Mouse (Mus musculus): ENCODE measurements around the gene Cdk15. TPM values are rescaled to one million over a fixed set of nuclear protein-coding genes. Genes with fewer than 3 reads are reported as not detected.
A peak's percentile ranks its signal among the peaks of the same experiment; 100 is the strongest.

The Cdk15 gene
- total RNA-seq, 4 experiments from 2014 or later: not detected

DNA sequence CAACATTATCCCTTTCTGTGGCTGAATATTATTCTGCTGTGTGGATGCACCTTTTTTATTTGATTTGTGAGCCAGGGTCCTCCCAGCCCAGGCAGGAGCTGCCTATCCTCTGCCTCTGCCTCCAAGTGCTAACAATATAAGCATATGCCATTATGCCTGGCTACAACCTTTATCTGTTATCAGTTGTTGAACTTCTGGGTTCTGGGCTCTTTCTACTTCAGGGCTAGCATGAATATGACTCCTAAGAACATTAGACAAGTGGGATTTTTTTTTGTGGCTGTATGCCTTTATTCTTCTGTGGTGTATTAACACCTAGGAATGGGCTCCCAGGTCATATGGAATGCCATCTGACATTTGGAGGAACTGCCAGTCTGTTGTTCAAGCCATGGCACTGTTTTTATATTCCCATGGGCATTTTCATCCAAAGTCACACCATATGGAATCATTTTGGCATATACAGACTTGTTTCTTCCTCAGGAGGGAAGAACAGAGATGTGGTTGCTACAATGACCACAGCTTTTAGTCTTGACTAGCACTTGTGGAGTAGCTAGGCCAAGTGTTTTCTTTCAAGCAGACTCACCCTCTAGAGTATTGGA is 113.7 kb downstream of the Cdk15 start:
- no peak for DNase-seq (ENCODE audit: low spot score)

DNA sequence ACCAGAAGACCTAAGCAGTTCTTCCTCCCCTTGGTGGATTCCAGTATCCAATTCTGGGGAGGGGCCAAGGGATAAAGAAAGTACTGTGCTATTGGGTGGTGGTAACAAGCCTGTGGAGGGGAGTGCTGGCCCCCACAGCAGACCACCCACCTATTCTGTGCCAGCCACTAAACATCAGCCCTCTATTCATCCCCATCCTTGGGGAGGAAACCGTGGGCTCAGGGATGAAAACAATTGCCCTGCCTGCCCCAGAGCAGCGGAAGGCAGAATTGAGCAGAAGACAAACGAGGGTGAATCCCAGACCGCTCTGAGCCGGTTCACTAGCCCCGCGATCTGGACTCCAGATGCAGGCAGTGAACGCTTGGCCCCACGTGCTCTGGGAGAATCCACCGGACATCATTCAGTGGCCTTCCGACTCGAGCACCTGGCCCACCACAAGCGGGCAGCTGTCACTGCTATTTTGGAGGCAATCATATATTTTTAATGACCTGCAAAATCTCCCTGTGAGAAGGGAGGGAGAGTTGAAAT is 119.4 kb downstream of the Cdk15 start:
- DNase-seq (ENCODE audit: low spot score): no peak

GRCm38 (mm10) chr1:59376557-59376956 is 119.9 kb downstream of the Cdk15 start:
- no peak for DNase-seq (ENCODE audit: low spot score)

GRCm38 (mm10) chr1:59377312-59377711 is 120.6 kb downstream of the Cdk15 start:
- no peak for DNase-seq (ENCODE audit: low spot score)

- DNase-seq (ENCODE audit: low spot score): peak; percentile 18
Measured at GRCm38 (mm10) chr1:59380926-59381325, 124.2 kb downstream of the Cdk15 start.

DNA sequence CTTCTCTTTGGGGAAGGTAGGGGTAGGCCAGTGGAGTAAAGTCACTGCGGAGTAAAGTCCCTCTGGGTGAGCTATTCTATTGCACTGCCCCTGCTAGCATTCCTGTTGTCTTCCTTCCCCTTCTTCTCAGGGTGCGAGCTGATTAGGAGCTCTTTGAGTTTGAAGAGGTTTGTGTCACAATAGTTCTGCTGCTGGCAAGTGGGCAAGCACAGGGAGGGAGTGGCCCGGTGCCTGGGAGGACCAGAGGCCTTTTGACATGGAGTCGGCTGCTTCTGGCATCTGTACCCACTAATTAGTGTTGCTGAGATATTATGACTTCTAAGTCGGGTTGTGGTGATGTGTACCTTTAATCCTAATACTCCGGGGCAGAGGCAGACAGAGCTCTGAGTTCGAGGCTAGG is 124.8 kb downstream of the Cdk15 start:
- DNase-seq (ENCODE audit: low spot score): no peak

DNA sequence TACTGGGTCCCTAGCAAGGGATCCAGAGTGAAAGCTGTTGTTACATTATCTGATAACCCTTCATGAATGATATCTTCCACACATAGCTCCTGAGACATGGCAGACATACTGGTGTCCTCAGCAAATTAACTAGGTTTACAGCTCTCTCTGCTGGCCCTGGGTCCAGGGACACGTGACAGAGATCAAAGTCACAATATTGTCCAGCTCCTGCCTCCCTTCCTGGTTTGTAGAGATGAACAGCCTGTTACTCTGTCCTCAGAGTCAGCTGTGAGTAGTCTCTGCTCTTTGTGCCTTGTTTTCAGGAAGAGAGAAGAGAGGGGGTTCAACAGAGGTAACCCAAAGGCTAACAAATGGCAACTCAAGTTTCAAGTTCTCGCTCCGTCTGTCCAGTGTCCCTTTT is 125.8 kb downstream of the Cdk15 start:
- no peak for DNase-seq (ENCODE audit: low spot score)

DNA sequence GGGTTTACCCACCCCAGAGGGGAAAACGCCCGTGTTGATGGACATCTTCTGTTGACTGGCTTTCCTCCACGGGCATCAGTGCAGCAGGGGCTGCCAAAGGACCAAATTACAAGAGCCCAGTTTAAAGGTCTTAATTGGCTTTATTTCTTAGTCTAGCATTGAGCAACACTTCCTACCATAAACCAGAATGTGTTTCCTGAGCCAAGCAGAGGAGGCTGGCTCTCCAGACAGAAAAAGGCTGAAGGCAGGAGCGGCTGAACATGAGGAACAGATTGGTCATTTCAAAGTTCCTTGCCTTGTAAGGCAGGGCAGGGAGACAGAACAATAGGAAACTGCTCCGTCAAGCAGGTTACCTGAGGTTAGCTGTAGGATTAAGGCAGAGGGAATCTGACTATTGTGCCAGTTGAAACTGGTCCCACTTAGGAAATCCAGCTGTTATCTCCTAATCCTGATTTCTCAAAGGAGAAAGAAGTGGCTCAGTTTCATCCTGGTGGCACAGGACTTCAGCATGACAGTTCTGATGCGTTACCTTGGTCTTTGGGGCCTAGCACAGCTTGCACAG is 126.4 kb downstream of the Cdk15 start:
- DNase-seq (ENCODE audit: low spot score): peak; percentile 42

DNA sequence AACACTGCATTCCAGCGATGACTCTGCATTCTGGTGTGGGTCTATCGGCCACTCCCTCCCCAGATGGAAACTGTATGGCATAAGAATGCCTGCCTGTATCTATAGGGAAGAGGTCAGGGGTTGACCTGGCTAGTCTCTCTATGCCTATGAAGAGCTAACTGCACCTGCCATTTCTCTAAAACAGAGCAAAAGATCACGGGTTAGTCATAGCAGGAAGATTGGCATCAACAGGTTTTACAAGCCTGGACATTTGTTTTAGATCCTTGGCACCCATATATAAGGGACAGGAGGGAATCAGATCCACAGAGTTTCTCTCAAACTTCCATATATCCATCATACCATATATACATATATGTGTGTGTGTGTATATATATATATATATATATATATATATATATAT is 127.7 kb downstream of the Cdk15 start:
- no peak for DNase-seq (ENCODE audit: low spot score)

- DNase-seq (ENCODE audit: low spot score): no peak
Measured at GRCm38 (mm10) chr1:59385641-59386040, 128.9 kb downstream of the Cdk15 start.

DNA sequence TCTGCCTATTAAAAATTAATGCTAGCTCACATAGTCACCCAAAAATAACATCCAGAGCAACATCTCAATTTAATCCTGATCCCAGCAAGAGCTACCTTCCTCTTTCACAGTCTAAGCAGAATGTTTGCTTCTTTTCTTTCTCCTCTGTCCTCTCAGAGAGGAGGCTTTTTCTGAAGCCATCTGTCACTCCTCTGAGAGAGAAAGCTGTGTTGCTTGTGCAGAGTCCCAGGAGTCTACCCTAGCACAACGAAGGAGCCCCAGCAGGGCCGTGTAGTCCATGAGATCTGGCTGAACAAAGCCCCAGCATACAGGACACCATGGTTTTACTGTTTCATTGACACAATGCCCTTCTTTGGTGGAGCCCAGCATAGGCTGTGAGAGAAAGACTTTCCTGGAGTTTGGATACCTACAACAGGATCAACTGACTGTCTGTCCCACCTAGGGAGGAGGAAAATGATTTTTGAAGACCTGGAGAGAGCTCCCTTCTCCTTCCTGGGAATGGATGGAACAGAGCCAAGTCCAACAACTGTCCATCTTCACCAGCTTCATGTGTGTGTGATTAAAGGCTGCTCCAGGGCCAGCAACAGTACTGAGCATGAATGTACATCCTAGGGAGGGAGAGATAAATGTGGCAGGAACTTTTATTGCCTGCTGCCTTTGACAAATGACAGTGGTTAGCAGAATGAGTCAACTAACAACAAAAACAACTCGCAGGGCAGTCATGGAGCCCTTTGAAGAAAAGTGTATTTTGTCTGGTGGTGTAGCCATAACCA is 131.0 kb downstream of the Cdk15 start:
- DNase-seq (ENCODE audit: low spot score): no peak

DNA sequence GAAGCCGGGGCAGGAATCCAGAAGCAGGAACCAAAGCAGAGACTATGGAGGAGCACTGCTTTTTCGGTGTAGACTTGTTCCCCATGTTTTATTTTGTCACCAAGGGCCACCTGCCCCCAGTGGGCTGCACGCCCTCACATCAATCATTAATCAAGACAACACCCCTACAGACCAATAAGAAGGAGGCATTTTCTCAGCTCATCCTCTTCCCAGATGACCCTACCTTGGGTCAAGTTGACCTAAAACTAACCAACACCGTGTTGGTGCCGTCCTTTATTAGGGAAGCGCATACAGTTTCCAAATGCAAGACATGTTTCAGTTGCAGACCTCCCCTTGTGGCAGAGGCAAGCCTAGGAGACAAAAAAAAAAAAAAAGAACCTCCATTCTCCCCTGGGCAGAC is 132.5 kb downstream of the Cdk15 start:
- DNase-seq (ENCODE audit: low spot score): no peak

DNA sequence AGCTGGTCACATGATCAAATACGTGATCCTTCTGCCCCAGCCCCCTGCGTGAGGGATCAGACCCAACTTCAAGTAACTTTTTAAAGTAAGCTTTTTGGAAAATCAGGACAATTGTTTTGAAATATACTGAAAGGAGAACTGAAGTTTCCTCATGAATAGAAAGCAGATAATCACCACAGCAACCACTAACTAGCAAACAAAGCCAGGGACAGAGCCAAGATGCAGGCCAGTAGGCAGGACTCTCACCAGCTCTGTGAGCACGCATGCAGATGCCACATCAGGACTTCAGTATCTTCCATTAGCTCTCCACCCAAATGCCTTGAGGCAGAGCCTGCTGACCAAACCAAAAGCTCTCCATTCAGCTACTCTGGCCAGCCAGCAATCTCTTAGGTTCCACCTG is 135.0 kb downstream of the Cdk15 start:
- DNase-seq (ENCODE audit: low spot score): peak; percentile 37

DNA sequence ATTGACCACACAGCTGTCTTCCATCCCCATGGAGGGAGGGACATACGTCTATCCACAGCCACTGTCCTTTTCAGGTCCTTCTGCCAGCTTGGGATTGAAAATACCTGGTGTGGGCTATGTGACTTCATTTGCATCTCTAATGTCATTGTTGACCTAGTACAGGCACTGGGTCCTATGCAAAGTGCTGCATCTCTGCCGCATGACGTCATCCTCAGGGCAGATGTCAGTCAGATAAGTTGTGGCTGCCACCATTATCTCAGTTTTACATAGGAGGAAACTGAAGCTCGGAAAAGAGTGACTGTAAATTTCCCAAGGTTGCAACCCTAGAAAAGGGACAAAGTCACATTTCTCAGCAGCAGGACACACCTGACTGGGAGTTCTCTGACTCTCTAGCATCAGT is 137.4 kb downstream of the Cdk15 start:
- no peak for DNase-seq (ENCODE audit: low spot score)

DNA sequence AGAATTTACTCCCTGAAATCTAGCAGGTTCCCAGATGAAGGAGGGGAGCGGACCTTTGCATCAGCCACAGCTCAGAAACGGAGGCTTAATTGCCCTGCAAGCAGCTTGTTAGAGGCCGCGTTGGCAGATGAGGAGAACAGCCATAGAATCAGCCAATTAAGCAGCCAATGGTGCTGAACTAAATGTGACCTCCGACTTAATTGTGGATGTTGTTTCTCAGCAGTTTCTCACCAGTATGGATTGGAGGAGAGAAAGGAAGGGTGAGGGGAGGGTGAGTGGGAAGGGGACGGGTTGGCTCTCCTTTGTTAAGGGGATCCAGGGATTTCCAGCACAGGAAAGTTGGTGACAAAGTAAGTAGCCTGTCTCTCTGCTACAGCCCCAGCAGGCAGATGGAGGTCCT is 137.9 kb downstream of the Cdk15 start:
- no peak for DNase-seq (ENCODE audit: low spot score)

GRCm38 (mm10) chr1:59395992-59396391 is 139.3 kb downstream of the Cdk15 start:
- no peak for DNase-seq (ENCODE audit: low spot score)

DNA sequence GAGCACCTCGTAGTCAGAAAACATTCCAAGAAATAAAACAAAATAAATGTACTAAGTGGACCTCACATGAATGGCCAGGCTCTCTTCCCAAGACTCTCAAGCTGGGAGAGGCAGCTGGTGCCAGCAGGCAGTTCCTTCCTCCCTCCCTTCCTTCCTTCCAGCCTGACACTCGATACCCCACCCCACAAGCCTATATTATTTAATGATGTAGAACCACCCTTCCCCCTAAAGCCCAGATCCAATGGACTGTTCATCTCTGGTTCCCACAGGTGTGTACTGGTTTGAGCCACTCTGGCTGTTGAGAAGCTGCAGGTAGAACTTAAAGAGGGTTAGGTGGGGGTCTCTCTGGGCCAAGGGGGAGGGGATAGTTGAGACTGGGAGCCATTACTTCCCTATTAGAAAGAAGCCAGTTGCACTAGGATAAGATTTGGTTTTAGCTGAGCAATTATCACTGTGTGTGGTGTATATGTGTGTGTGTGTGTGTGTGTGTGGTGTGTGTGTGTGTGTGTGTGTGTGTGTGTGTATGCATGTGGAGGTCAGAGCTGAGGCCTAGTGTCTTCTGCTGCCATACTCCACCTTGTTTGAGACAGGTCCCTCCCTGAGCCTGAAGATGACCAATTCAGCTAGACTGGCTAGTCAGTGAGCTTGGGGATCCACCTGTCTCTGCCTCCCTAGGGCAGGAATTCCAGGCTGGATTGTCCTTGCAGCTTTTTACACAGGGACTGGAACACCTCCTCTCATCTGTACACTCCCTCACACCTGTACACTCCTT is 143.0 kb downstream of the Cdk15 start:
- DNase-seq (ENCODE audit: low spot score): no peak

DNA sequence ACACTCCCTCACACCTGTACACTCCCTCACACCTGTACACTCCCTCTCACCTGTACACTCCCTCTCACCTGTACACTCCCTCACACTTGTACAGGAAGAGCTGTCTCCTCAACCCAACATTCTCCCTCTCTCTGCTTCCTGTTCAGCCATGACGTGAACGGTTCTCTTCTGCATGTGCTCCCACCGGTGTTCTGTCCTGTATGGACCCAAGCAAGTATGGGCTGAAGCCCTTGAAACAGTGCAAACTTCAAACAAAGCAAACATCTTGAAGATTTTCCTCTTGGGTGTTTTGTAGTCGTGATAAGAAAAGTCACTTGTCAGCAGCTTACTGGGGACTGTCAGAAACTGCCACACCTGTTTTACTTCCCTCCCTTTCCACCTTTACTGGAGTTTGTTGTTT is 144.5 kb downstream of the Cdk15 start:
- no peak for DNase-seq (ENCODE audit: low spot score)

Measured in heart, adult 8-10 months (tissue).